Mouse (Mus musculus): ENCODE measurements around the gene Tmem219.

DNA sequence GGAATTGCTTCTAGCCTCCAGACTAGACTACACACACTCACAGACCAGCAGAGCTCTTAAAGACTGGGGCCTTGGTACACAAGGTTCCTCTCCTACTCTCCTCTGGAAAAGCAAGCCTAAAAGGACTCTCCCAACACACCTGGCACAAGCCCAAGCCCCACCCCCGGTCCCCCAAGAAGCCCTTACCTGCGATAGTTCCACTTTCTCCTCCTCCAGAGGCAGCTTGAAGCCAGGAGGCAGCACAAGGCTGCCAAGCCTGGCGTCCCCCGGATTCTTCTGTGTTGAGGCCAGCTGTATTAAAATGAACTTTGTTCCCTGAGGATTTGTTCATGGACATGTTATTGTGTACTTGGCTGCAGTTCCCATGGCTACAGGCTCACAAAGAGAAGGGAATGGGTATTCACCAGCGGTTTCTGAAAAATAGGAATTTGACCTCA is at the start of gene Tmem219:
- no peak for TF ChIP-seq CTCF (IDR thresholded peaks at IDR 0.05; ENCODE audit: control insufficient read depth, insufficient read depth, low read length)
- TF ChIP-seq POLR2A (IDR thresholded peaks at IDR 0.05; ENCODE audit: borderline replicate concordance, control insufficient read depth, low read depth, low read length): no peak

Measured in bone marrow, adult 2 months (tissue).